Comparison of ENCODE assay signal across 16 mouse cellular contexts in genomic region chr1:156994644-156995016, GRCm38 (mm10).
"Had no signal": no experiment of that assay in that cellular context is flagged by ENCODE, and none has a peak within 500 bp of the region (broad histone marks: within the 10 kb centered on the region; RNA-seq: fewer than 3 reads in every experiment).

No protein-coding gene starts in this region.

- H3K9me3 ChIP-seq: limb, embryonic 10.5 days; limb, embryonic 13.5 days had no signal

- DNase-seq: kidney, adult 18-20 months; kidney, adult 9 months; kidney, postnatal 14 days; kidney, postnatal 4 days; layer of hippocampus, adult 9-11 months; liver, postnatal 0 days; lung, embryonic 14.5 days; midbrain, embryonic 14.5 days; spleen, adult 18-20 months; thymus, adult 2 months; thymus, postnatal 14 days had no signal

- H3K9ac ChIP-seq: limb, embryonic 13.5 days; liver, embryonic 14.5 days; liver, postnatal 0 days; lung, embryonic 14.5 days had no signal

- H3K4me2 ChIP-seq: limb, embryonic 13.5 days; lung, embryonic 14.5 days had no signal

- H3K4me3 ChIP-seq: limb, embryonic 10.5 days; limb, embryonic 13.5 days had no signal

- H3K36me3 ChIP-seq: limb, embryonic 10.5 days; limb, embryonic 13.5 days had no signal

- ATAC-seq: liver, postnatal 0 days; lung, postnatal 0 days had no signal

- H3K27ac ChIP-seq: limb, embryonic 13.5 days; liver, embryonic 14.5 days; macrophage had no signal
